Mouse (Mus musculus): Measurements from ENCODE around the gene Mmp17. TPM values are rescaled to one million over a fixed set of nuclear protein-coding genes. Genes with fewer than 3 reads are reported as not detected.
"Not testable (repeated sequence)": the region's sequence is repeated elsewhere in the genome, so short reads cannot be mapped to it uniquely, and the experiment has no call there.

Gene Mmp17
- polyA plus RNA-seq, 1 experiment from 2014 or later, result 3.4 TPM

DNA sequence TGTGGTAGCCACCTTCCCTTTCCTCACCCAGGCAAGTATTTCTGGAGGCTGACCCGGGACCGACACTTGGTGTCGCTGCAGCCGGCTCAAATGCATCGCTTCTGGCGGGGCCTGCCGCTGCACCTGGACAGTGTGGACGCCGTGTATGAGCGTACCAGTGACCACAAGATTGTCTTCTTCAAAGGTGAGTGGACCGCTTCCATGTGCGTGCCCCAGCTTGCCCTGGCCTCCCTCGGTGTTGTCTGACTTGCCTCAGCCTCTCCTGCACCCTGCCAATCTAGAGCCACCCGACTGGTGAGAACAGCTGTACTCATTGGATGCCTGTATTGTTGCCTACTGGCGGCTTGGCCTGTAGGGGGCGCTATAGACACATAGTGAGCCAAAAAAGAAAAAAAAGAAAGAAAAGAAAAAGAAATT is 18.1 kb downstream of the Mmp17 start:
- no peaks in the 10 kb centered on the region for H3K27me3 ChIP-seq (ENCODE audit: poor library complexity, severe bottlenecking)
- H3K4me1 ChIP-seq, result no peaks in the 10 kb centered on the region
- WGBS, result 36% methylated on average over 16 of the region's 16 CpGs
- H3K4me3 ChIP-seq, result peak overlapping the region; percentile 25
- H3K9me3 ChIP-seq, result peaks cover 6% of the 10 kb centered on the region; the same call in 1 of the 2 replicates
- no peak overlapping the region for H3K27ac ChIP-seq
- peak; percentile 41 for DNase-seq (ENCODE audit: extremely low spot score, low spot score)
- peaks cover 40% of the 10 kb centered on the region for H3K36me3 ChIP-seq (replicated peaks)

DNA sequence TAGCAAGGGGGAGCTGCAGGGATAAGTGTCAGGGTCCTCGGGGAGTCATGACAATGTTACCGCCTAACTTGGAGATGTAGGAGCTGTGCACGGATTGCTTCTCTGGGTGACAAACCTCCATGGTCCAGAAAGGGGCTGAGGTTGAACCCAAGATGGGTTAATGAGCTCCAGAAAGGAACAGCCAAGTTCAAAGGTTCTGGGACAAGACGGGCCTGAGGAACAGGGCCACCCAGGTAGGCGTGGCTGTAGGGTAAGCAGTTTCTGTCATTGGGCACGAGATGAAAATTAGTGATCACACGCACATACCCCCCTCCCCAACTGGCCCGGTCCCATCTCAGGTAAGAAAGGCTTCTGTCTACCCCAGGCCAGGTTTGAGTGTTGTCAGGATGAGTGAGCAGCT is 23.5 kb downstream of the Mmp17 start:
- H3K27ac ChIP-seq, result no peak overlapping the region
- H3K4me1 ChIP-seq, result no peaks in the 10 kb centered on the region
- no peak for DNase-seq (ENCODE audit: extremely low spot score, low spot score)
- H3K27me3 ChIP-seq (ENCODE audit: poor library complexity, severe bottlenecking), result no peaks in the 10 kb centered on the region
- no peaks in the 10 kb centered on the region for H3K9me3 ChIP-seq
- peaks cover 15% of the 10 kb centered on the region for H3K36me3 ChIP-seq (replicated peaks)
- no peak overlapping the region for H3K4me3 ChIP-seq
- 91% methylated on average over 8 of the region's 8 CpGs for WGBS

DNA sequence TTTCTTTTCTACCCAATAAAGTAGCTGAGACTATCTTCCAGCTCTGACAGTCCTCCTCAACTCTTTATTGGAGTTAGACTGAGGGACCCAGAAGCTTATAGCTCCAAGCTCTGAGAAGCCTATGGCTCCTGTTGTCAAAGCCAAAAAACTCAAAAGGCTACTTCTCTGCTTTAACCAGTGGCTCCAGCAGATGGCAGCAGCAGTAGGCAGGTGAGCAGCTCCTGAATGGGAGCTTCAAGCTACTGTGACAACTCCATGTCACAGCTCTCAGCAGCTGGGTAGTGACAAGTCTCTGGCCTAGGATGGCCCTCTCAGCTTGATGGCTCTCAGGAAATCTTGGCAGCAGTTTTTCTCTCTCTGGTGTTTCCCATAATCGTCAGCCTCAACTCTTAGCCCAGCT is 27.1 kb downstream of the Mmp17 start:
- Histone ChIP-seq H3K27ac (no peak overlapping the region), H3K4me3 (no peak overlapping the region)
- WGBS, result 26% methylated on average over 1 of the region's 1 CpGs

DNA sequence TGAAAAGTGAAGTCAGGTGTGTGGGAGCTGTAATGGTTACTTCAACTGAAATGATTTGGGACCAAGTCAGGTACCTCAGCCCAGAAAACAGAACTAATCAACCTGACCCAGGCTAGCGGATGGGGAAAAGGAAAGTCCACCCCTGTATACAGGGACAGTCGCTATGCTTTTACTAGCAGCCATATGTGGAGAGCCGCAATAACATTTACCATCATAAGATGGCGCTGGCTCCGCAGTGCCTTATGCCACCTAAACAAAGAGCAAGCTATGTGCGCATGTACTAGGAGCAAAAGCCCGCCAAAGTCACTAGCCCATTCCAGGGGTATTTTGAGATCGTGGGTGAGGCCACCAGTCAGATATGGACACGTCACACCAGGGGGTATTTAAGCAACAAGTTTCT is 36.6 kb downstream of the Mmp17 start:
- WGBS, result 65% methylated on average over 9 of the region's 9 CpGs
- H3K4me1 ChIP-seq; H3K36me3 ChIP-seq (replicated peaks): not testable (repeated sequence)

More for the DNA sequence above, 27.1 kb downstream of the Mmp17 start:
- Histone ChIP-seq H3K36me3 (replicated peaks) (peaks cover 10% of the 10 kb centered on the region), H3K27me3 (ENCODE audit: poor library complexity, severe bottlenecking) (no peaks in the 10 kb centered on the region), H3K4me1 (no peaks in the 10 kb centered on the region), H3K9me3 (no peaks in the 10 kb centered on the region)
- peak; percentile 54 for DNase-seq (ENCODE audit: extremely low spot score, low spot score)

DNA sequence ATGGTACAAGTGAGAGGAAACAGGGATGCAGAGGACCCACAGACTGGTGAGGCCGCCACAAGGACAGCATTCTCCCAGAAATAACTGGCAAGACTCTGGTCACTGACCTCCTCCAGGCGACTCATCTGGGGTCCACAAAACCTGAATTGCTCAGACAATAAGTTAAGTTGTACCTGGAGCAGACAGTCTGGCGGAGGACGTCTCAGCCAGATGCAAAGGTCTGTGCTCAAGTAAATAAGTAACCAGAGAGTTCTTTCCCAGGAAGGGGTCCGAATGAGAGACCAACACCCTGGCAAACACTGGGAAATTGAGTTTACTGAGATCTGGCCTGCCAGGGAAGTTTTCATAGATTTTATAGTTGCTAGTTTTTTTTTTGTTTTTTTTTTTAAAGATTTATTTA is 37.4 kb downstream of the Mmp17 start:
- H3K27me3 ChIP-seq (ENCODE audit: poor library complexity, severe bottlenecking), result no peaks in the 10 kb centered on the region
- no peak for DNase-seq (ENCODE audit: extremely low spot score, low spot score)
- no peak overlapping the region for H3K4me3 ChIP-seq
- 86% methylated on average over 5 of the region's 5 CpGs for WGBS
- no peak overlapping the region for H3K27ac ChIP-seq
- no peaks in the 10 kb centered on the region for H3K9me3 ChIP-seq
- H3K36me3 ChIP-seq (replicated peaks), result no peaks in the 10 kb centered on the region
- H3K4me1 ChIP-seq, result no peaks in the 10 kb centered on the region

More for the DNA sequence above, 36.6 kb downstream of the Mmp17 start:
- H3K27me3 ChIP-seq (ENCODE audit: poor library complexity, severe bottlenecking); H3K27ac ChIP-seq; H3K4me3 ChIP-seq; DNase-seq (ENCODE audit: extremely low spot score, low spot score); H3K9me3 ChIP-seq: not testable (repeated sequence)

DNA sequence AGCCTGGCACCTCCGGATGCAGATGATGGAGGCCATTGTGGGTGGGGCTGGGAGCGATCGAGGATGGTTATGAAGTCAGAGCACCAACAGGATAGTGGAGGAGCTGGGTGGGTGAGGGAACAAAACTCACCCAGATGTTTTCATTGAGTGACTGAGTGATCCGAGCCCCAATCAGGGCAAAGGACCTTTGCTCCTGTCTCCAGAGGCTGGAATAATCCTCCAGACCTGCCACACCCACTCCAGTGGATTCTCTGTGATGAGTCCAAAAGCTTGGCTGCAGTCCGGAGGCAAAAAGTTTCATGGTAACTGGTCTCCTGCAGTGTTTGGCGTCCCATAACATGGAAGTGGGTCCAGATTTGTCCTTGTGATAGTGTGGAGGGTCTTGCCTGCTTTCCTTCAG is 42.1 kb downstream of the Mmp17 start:
- no peak for DNase-seq (ENCODE audit: extremely low spot score, low spot score)
- Histone ChIP-seq H3K4me3 (no peak overlapping the region), H3K4me1 (no peaks in the 10 kb centered on the region), H3K9me3 (no peaks in the 10 kb centered on the region), H3K36me3 (replicated peaks) (no peaks in the 10 kb centered on the region), H3K27ac (no peak overlapping the region), H3K27me3 (ENCODE audit: poor library complexity, severe bottlenecking) (no peaks in the 10 kb centered on the region)
- 89% methylated on average over 6 of the region's 6 CpGs for WGBS

DNA sequence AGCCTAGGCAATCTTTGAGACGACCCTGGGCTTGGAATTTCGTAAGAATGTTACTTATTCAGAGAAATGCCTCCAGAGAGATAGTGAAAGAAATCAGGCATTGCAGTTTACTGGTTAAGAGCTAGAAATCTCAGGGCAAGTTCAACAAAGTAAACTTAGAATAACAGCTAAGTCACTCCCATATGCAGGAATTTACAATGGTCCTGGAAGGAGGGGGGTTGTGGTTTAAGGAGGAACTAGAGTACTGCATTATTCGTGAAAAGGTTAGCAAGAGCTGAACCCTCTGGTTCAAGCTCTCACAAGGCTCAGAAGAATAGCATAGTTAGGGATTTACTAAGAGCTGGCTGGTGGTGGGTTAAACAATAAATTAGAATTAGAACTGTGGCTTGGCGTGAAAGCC is 42.6 kb downstream of the Mmp17 start:
- H3K36me3 ChIP-seq (replicated peaks), result not testable (repeated sequence)
- WGBS, result 84% methylated on average over 4 of the region's 4 CpGs

DNA sequence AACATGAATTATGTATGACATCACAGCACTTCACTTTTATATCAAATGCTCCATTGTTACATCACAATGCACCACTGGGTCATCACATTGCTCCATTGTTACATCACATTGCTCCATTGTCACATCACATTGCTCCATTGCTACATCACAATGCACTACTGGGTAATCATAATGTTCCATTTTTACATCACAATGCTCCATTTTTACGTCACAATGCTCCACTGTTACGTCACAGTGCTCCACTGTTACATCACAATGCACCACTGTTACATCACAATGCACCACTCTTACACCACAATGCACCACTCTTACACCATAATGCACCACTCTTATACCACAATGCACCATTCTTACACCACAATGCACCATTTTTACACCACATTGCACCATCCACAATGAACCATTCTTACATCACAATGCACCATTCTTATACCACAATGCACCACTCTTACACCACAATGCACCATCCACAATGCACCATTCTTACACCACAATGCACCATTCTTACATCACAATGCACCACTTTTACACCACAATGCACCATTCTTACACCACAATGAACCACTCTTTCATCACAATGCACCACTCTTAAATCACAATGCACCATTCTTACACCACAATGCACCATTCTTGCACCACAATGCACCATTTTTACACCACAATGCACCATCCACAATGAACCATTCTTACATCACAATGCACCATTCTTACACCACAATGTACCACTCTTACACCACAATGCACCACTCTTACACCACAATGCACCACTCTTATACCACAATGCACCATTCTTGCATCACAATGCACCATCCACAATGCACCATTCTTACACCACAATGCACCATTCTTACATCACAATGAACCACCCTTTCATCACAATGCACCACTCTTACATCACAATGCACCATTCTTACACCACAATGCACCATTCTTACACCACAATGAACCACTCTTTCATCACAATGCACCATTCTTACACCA is 48.6 kb downstream of the Mmp17 start:
- not testable (repeated sequence) for DNase-seq (ENCODE audit: extremely low spot score, low spot score); H3K27me3 ChIP-seq (ENCODE audit: poor library complexity, severe bottlenecking); H3K27ac ChIP-seq; H3K4me3 ChIP-seq; H3K9me3 ChIP-seq; H3K4me1 ChIP-seq; H3K36me3 ChIP-seq (replicated peaks)
- whole genome bisulfite sequencing, result 83% methylated on average over 2 of the region's 2 CpGs

More for the DNA sequence above, 42.6 kb downstream of the Mmp17 start:
- not testable (repeated sequence) for DNase-seq (ENCODE audit: extremely low spot score, low spot score); H3K4me3 ChIP-seq; H3K27ac ChIP-seq; H3K27me3 ChIP-seq (ENCODE audit: poor library complexity, severe bottlenecking); H3K9me3 ChIP-seq; H3K4me1 ChIP-seq

DNA sequence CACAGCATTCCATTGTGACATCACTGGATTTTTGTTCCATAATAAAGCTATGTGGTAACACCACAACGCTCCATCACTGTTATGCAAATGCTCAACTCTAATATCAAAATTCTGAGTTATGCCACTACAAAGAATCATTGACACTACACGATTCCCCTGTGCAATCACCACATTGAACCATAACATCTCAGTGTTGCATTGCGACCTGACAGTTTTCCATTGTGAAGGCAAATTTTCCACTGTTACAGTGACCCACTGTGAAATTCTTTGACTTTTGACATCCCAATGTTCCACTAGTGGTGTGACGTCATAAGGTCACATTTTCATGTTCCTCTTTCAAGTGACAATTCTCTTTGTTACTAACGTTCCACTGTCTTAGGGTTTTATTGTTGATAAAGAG is 66.9 kb downstream of the Mmp17 start:
- Histone ChIP-seq H3K4me3 (no peak overlapping the region), H3K27me3 (ENCODE audit: poor library complexity, severe bottlenecking) (no peaks in the 10 kb centered on the region), H3K4me1 (no peaks in the 10 kb centered on the region), H3K9me3 (no peaks in the 10 kb centered on the region), H3K27ac (no peak overlapping the region), H3K36me3 (replicated peaks) (peaks cover 9% of the 10 kb centered on the region)
- WGBS, result 95% methylated on average over 5 of the region's 5 CpGs
- no peak for DNase-seq (ENCODE audit: extremely low spot score, low spot score)

DNA sequence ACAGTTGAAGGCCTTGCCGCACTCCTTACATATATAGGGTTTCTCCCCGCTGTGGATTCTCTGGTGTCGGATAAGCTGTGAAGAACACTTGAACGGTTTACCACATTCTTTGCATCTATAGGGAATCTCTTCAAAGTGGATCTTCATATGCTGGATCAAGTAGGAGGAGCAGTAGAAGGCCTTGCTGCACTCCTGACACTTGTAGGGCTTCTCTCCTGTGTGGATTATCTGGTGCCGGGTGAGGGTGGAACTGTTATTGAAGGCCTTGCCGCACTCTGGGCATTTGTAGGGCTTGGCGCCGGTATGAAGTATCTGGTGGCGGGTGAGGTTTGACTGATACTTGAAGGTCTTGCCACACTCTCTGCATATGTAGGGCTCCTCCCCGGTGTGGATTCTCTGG is 73.0 kb downstream of the Mmp17 start:
- DNase-seq (ENCODE audit: extremely low spot score, low spot score), result no peak
- no peaks in the 10 kb centered on the region for H3K9me3 ChIP-seq
- H3K27me3 ChIP-seq (ENCODE audit: poor library complexity, severe bottlenecking), result no peaks in the 10 kb centered on the region
- H3K4me1 ChIP-seq, result no peaks in the 10 kb centered on the region
- WGBS, result 97% methylated on average over 10 of the region's 10 CpGs
- no peak overlapping the region for H3K27ac ChIP-seq
- H3K36me3 ChIP-seq (replicated peaks), result peaks cover 62% of the 10 kb centered on the region
- no peak overlapping the region for H3K4me3 ChIP-seq

DNA sequence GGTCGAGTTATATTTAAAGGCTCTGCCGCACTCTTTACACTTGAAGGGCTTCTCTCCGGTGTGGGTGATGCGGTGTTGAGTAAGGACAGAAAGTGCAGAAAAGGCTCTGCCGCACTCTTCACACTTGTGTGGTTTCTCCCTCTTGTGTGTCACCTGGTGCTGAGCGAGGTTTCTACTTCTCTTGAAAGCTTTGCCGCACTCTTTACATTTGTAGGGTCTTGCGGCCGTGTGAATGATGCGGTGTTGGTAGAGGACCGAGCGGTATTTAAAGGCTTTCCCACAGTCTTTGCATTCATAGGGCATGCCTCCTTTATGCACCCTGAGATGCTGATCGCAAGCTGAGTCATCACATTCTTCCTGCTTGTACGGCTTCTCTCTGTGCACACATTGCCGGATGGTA is 74.0 kb downstream of the Mmp17 start:
- H3K4me1 ChIP-seq, result no peaks in the 10 kb centered on the region
- no peak for DNase-seq (ENCODE audit: extremely low spot score, low spot score)
- no peaks in the 10 kb centered on the region for H3K9me3 ChIP-seq
- no peak overlapping the region for H3K4me3 ChIP-seq
- H3K27ac ChIP-seq, result no peak overlapping the region
- 96% methylated on average over 15 of the region's 15 CpGs for WGBS
- H3K36me3 ChIP-seq (replicated peaks), result peaks cover 62% of the 10 kb centered on the region
- H3K27me3 ChIP-seq (ENCODE audit: poor library complexity, severe bottlenecking), result no peaks in the 10 kb centered on the region
